Mouse (Mus musculus) fibroblast of lung, adult 2 months (primary cell): ENCODE measurements around the gene Psen2.

Experiments used
- DNase-seq: peaks from one replicate; pipeline ENCODE4 v3.0.0-alpha.2; 2011; ENCODE audit warnings: low read depth

Gene Psen2

DNA sequence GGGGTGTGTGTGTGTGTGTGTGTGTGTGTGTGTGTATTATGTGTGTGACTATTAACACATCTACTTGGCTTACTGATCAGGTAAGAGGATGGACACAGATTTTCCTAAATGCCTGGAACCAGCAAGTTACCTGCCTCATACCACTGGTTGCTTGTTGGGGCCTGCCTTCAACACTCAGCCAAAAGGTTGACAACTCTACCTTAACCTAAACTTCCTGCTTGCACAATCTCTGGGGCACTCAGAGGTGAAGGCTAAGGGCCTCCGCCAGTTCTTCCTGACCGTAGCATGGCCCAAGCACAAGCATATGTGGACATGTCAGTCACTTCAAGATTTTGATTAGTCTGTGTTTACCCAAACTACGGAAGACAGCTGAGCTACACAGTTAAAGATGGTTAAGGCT, 65.3 kb downstream of the Psen2 start:
- DNase-seq = no peak

GRCm38 (mm10) chr1:180196508-180196907, 66.7 kb downstream of the Psen2 start:
- DNase-seq = no peak

DNA sequence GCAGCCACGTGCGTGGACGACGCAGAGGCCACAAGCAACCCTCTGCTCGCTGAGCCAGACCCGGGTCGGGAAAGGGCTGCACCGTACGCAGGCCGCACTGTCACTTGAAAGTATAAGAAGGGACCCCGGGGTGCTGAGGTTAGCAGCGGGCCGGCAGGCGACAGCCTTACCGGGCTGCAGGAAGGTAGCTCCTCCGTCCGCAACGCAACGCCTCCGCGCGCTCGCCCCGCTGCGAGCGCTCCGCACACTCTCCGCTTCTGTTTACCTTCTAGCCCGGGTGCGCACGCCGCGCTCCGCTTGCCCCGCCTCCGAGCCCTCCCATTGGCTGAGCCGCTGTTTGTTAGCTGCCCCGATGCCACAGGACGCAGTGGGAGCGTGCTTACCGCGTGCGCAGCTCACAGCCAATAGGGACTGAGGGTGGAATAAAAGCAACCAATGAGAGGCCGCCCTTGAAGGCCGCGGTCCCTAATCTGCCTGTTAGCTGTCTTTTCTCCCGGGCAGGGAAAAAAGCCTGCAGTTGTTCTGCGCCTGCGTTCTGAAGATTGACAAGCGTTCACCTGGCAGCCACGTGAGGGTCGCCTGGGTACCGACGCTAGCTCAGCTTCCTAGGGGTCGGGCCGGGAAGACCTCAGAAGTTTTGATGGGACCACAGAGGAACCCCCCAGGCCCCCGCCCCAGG, 67.4 kb downstream of the Psen2 start:
- peak; percentile 98 for DNase-seq

DNA sequence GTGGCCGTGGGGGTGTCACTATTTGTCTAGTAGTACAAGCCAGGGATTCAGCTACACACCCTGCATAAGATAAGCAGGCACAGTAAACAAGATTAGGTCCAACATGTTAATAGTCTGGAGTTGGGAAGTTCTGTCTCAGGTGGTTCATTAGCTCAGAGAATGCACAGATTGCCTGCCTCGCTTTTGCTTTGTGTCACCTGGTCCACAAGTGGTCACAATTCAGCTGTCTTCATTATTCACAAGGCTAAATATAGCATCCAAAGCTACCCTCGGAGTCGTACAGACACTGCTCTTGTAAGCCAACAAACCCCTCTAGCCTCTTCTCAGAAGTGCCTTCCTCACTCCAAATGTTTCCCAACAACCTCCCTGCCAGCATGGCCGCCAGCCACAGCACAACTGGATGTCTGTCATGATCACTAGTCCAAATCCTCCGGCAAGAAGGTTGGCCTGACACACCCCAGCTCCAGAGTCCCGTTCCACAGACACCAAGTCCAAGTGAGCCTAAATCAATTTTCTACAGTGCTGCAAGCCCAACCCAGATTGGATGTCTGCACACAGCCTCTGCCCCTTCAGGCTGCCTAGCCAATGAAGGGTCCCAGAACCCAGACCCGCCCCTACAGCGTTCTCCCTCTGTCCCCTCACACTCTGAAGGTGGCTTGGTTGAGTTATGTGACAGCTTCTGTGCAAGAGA, 68.3 kb downstream of the Psen2 start:
- DNase-seq = no peak

DNA sequence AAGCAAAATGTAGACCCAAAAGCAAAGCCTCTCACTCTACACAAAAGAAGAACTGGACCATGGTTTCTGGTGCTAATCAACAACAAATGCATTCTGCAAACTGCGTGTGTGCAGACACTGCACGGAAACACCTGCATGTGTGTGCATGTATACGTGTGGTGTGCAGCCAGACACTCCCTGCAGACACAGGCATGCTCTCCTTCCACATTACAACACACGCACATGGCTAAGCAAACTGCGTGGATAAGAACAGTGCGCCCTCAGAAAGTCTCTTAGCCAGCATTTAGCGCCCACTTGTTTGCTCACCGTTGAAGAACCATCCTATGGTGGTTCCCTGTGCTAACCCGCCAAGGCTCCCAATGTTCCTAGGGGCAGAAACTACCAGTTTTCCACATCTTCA, 69.2 kb downstream of the Psen2 start:
- no peak for DNase-seq

GRCm38 (mm10) chr1:180193391-180193935, 69.8 kb downstream of the Psen2 start:
- no peak for DNase-seq

DNA sequence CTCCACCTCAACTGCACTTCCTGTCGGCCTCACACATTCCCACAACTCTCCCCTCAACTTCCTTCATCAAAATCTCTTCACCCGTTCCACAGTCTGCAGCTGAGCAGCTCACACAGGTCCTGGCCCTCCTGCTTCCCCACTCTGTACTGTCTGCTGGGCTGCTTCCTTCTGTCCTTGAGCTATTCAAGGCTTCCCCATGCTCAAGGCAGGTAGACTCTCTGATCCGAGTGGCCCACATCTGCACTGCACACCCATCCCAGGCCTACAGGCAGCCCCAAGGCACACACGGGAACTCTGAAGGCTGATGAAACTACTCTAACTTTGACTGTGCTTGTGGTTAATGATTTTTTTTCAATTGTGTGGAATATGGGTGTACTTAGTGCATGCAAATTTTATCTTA, 70.4 kb downstream of the Psen2 start:
- DNase-seq = no peak

DNA sequence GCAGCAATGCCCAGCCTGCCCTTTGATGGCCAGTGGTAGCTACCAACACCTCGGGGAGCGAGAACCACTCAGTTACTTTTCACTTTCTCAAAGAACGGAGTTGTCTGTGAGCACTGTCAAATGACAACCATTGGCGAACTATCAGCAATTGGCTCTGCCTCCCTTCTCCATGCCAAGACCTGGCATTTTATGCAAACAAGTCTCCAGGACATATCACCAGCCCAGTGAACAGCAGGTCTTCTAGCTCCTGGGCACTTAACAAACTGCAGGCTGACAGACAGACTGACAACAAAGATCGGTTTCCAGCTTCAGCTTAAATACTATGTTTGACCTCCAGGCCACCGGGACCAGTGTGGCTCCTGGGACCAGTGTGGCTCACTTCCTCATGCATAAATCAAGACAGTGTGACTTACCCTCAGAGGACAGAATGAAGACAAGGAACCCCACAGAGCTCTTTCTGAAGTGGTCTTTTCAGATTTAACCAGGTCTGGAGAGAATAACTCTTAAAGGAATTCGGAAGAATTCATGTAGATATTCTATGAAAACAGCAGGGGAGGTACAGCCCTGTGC, 71.5 kb downstream of the Psen2 start:
- no peak for DNase-seq

GRCm38 (mm10) chr1:180191112-180191511, 72.1 kb downstream of the Psen2 start:
- DNase-seq = no peak

GRCm38 (mm10) chr1:180188951-180189350, 74.3 kb downstream of the Psen2 start:
- DNase-seq = peak; percentile 17

DNA sequence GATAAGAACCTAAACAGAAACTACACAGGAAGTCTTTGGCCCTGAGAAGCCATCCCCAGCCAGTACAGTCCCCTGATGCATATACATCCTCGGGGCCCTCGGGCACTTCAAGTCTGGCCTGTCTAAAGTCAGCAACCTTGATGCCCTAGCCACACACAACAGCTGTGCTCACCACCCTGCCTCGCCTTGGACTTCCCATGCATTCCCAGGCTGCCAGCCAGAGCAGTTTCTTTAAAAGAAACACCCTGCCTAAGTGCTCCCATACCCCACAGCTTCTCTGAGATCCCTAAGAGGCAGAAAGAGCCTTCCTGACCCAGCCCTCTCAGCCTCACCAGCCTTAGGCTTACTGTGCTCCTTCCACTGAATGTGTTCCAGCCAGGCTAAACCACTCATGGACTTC, 76.9 kb downstream of the Psen2 start:
- DNase-seq = no peak

GRCm38 (mm10) chr1:180185877-180186276, 77.4 kb downstream of the Psen2 start:
- no peak for DNase-seq

- DNase-seq = no peak
These were observed 78.5 kb downstream of the Psen2 start for GRCm38 (mm10) chr1:180184768-180185167.

- no peak for DNase-seq
These were observed 79.6 kb downstream of the Psen2 start for GRCm38 (mm10) chr1:180183525-180184159.

DNA sequence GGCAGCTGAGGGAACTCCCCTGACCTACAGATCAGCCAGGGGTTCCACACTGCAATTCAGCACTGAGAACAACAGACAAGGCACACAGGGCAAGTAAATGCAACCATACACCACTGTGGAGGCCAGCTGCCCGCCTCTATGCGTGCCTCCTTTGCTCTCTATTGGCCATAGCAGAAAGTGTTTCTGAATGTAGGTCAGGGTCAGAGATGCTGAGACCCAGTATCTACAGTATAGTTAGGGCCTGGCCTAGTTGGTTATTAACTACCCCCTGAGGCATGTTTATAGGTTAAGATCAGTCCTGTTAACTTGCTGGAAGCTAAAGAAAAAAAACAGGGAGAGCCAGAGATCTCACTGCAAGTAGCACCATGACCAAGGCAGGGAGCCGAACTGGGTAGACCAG, 80.5 kb downstream of the Psen2 start:
- no peak for DNase-seq

GRCm38 (mm10) chr1:180181966-180182319, 81.3 kb downstream of the Psen2 start:
- DNase-seq = no peak

- DNase-seq = no peak
These were observed 81.8 kb downstream of the Psen2 start for GRCm38 (mm10) chr1:180181304-180181965.

- DNase-seq = no peak
These were observed 83.4 kb downstream of the Psen2 start for GRCm38 (mm10) chr1:180179840-180180239.

DNA sequence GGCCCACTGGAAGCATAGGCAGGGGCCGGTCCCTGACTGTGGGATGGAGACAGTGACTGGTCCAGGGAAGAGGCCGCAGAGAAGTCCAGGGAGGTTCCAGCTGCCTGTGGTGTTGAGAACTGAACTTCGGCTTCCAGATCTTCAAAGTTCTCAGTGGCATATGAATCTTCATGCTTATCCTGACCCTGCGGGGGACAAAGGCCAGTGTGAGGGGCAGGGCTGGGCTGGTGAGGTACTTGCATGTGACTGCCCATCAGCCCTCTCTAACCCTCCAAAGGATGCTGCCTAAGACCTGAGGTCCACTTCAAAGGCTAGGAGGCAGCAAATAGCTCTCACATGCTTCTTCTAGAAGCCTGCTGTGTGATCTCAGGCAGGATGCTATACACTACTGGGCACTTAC, 84.1 kb downstream of the Psen2 start:
- DNase-seq = no peak

- DNase-seq = no peak
These were observed 84.9 kb downstream of the Psen2 start for GRCm38 (mm10) chr1:180178340-180178739.
